Mouse (Mus musculus) testis, adult 2 months (tissue): ENCODE results near the gene Crispld2.

ENCODE experiments used
- CTCF ChIP-seq: fragments of 200-500 bp; IDR thresholded peaks from 2 replicates; pipeline ENCODE4 v1.5.1; 2012; ENCODE audit warnings: low read depth, mild to moderate bottlenecking, inconsistent platforms, low read length, moderate library complexity; ENCODE audit not compliant: control insufficient read depth, insufficient read depth, insufficient replicate concordance
- POLR2A ChIP-seq: fragments of 200-500 bp; IDR thresholded peaks from 2 replicates; pipeline ENCODE4 v1.6.1; 2012; ENCODE audit warnings: low read depth, mild to moderate bottlenecking, inconsistent platforms, low read length, moderate library complexity; ENCODE audit not compliant: control insufficient read depth

- TF ChIP-seq CTCF (no peak), POLR2A (no peak)
Observed at GRCm38 (mm10) chr8:120034471-120034870, 42.2 kb downstream of the Crispld2 start.
